Mouse (Mus musculus) kidney, embryonic 14.5 days (tissue): ENCODE measurements around the gene Tspan18. TPM values are rescaled to one million over a fixed set of nuclear protein-coding genes. Genes with fewer than 3 reads are reported as not detected.
A peak's percentile ranks its signal among the peaks of the same experiment; 100 is the strongest.

Experiments
- ATAC-seq: fragments of 200-750 bp; cut with Nextera tagmentation; 2 replicates; pipeline ENCODE4 v1.8.0; 2017; ENCODE audit warnings: moderate number of reproducible peaks, mild to moderate bottlenecking, moderate TSS enrichment, moderate library complexity; ENCODE audit not compliant: low FRiP score, low TSS enrichment
- H3K27ac ChIP-seq: fragments of 300-500 bp; sonication (generic); 2 replicates; pipeline ENCODE4 v1.5.1; 2014; ENCODE audit warnings: low read depth, mild to moderate bottlenecking, low read length, moderate library complexity, mixed read lengths
- H3K27me3 ChIP-seq: fragments of 300-500 bp; sonication (generic); 2 replicates; pipeline ENCODE4 v1.6.1; 2014; ENCODE audit warnings: mild to moderate bottlenecking, low read length; ENCODE audit not compliant: control insufficient read depth, insufficient read depth
- H3K36me3 ChIP-seq: fragments of 300-500 bp; sonication (generic); 2 replicates; pipeline ENCODE4 v1.6.1; 2014; ENCODE audit warnings: low read length, mixed read lengths; ENCODE audit not compliant: control insufficient read depth, insufficient read depth
- H3K4me1 ChIP-seq: fragments of 300-500 bp; sonication (generic); 2 replicates; pipeline ENCODE4 v1.6.1; 2014; ENCODE audit warnings: low read length, mixed read lengths; ENCODE audit not compliant: control insufficient read depth, insufficient read depth
- H3K4me2 ChIP-seq: fragments of 300-500 bp; sonication (generic); replicated peaks from 2 replicates; pipeline ENCODE4 v1.6.1; 2014; ENCODE audit warnings: low read depth, mild to moderate bottlenecking, low read length
- H3K4me3 ChIP-seq: fragments of 300-500 bp; sonication (generic); 2 replicates; pipeline ENCODE4 v1.5.1; 2014; ENCODE audit warnings: mild to moderate bottlenecking, low read length
- H3K9ac ChIP-seq: fragments of 300-500 bp; sonication (generic); 2 replicates; pipeline ENCODE4 v1.6.1; 2014; ENCODE audit warnings: low read depth, mild to moderate bottlenecking, low read length, moderate library complexity
- H3K9me3 ChIP-seq: fragments of 300-500 bp; sonication (generic); 2 replicates; pipeline ENCODE4 v1.6.1; 2016; ENCODE audit warnings: low read length; ENCODE audit not compliant: control insufficient read depth
- WGBS: fragments of 180-500 bp; shearing (Covaris S2); extraction: QIAGEN DNeasy Blood & Tissue Kit; methylation state at CpG from one replicate; pipeline ENCODE4 v1.1.7; 2014; 5-methylcytosine and 5-hydroxymethylcytosine counted together
- polyA plus RNA-seq: library from polyadenylated mRNA; unstranded; fragments of >200 nt; fragmentation: Nextera tagmentation; extraction: Ambion mirVana; gene quantifications from 2 replicates; pipeline ENCODE4 v1.2.1, GENCODE M21; 2014

Tspan18 gene
- polyA plus RNA-seq, 1 experiment from 2014 or later = 49.2 TPM

- Histone ChIP-seq H3K27ac (no peak overlapping the region), H3K4me1 (0 out of 2 replicates have a peak, but pooled peaks cover 7% of the 10 kb centered on the region), H3K36me3 (no peaks in the 10 kb centered on the region), H3K27me3 (no peaks in the 10 kb centered on the region), H3K4me3 (no peak overlapping the region), H3K9me3 (no peaks in the 10 kb centered on the region), H3K4me2 (no peak overlapping the region), H3K9ac (no peak overlapping the region)
- no peak for ATAC-seq
- WGBS = 64% methylated on average over 9 of the region's 9 CpGs
Observed at GRCm38 (mm10) chr2:93365411-93365810, 31.1 kb upstream of the Tspan18 start.

GRCm38 (mm10) chr2:93364951-93365350 is 30.6 kb upstream of the Tspan18 start:
- Histone ChIP-seq H3K27me3 (no peaks in the 10 kb centered on the region), H3K4me3 (no peak overlapping the region), H3K36me3 (no peaks in the 10 kb centered on the region), H3K27ac (no peak overlapping the region), H3K9ac (no peak overlapping the region), H3K4me2 (no peak overlapping the region), H3K9me3 (no peaks in the 10 kb centered on the region), H3K4me1 (0 out of 2 replicates have a peak, but pooled peaks cover 7% of the 10 kb centered on the region)
- ATAC-seq = no peak
- 82% methylated on average over 2 of the region's 2 CpGs for WGBS

- no peak overlapping the region for H3K27ac ChIP-seq
- no peaks in the 10 kb centered on the region for H3K36me3 ChIP-seq
- no peaks in the 10 kb centered on the region for H3K27me3 ChIP-seq
- 0 out of 2 replicates have a peak, but pooled peaks cover under 1% of the 10 kb centered on the region for H3K4me1 ChIP-seq
- H3K9ac ChIP-seq = no peak overlapping the region
- ATAC-seq = peak; percentile 73
- 4% methylated on average over 5 of the region's 5 CpGs for WGBS
- H3K4me2 ChIP-seq = no peak overlapping the region
- H3K4me3 ChIP-seq = no peak overlapping the region
- H3K9me3 ChIP-seq = no peaks in the 10 kb centered on the region
Observed at GRCm38 (mm10) chr2:93361454-93361853, 27.1 kb upstream of the Tspan18 start.

GRCm38 (mm10) chr2:93360310-93360709 is 26.0 kb upstream of the Tspan18 start:
- Histone ChIP-seq H3K4me3 (no peak overlapping the region), H3K36me3 (no peaks in the 10 kb centered on the region), H3K9ac (no peak overlapping the region), H3K4me2 (no peak overlapping the region), H3K27ac (no peak overlapping the region), H3K27me3 (no peaks in the 10 kb centered on the region), H3K9me3 (no peaks in the 10 kb centered on the region), H3K4me1 (no peaks in the 10 kb centered on the region)
- no peak for ATAC-seq
- WGBS = 76% methylated on average over 6 of the region's 6 CpGs

- no peaks in the 10 kb centered on the region for H3K9me3 ChIP-seq
- H3K4me3 ChIP-seq = no peak overlapping the region
- 43% methylated on average over 2 of the region's 2 CpGs for WGBS
- H3K27me3 ChIP-seq = no peaks in the 10 kb centered on the region
- no peak for ATAC-seq
- no peaks in the 10 kb centered on the region for H3K4me1 ChIP-seq
- H3K9ac ChIP-seq = no peak overlapping the region
- H3K4me2 ChIP-seq = no peak overlapping the region
- H3K36me3 ChIP-seq = no peaks in the 10 kb centered on the region
- H3K27ac ChIP-seq = no peak overlapping the region
Observed at GRCm38 (mm10) chr2:93357391-93357790, 23.1 kb upstream of the Tspan18 start.

- 77% methylated on average over 7 of the region's 7 CpGs for WGBS
- Histone ChIP-seq H3K4me3 (no peak overlapping the region), H3K4me2 (no peak overlapping the region), H3K9ac (no peak overlapping the region), H3K27ac (no peak overlapping the region), H3K36me3 (no peaks in the 10 kb centered on the region), H3K4me1 (no peaks in the 10 kb centered on the region), H3K9me3 (no peaks in the 10 kb centered on the region), H3K27me3 (no peaks in the 10 kb centered on the region)
- no peak for ATAC-seq
Observed at GRCm38 (mm10) chr2:93355845-93356244, 21.5 kb upstream of the Tspan18 start.

- Histone ChIP-seq H3K4me3 (no peak overlapping the region), H3K9me3 (no peaks in the 10 kb centered on the region), H3K27ac (peak overlapping the region; percentile 27; the same call in 1 of the 2 replicates), H3K4me2 (no peak overlapping the region), H3K9ac (no peak overlapping the region), H3K27me3 (no peaks in the 10 kb centered on the region), H3K4me1 (no peaks in the 10 kb centered on the region), H3K36me3 (no peaks in the 10 kb centered on the region)
- 90% methylated on average over 1 of the region's 1 CpGs for WGBS
- ATAC-seq = no peak
Observed at GRCm38 (mm10) chr2:93354621-93355020, 20.3 kb upstream of the Tspan18 start.

- no peaks in the 10 kb centered on the region for H3K9me3 ChIP-seq
- H3K9ac ChIP-seq = no peak overlapping the region
- 61% methylated on average over 4 of the region's 4 CpGs for WGBS
- no peaks in the 10 kb centered on the region for H3K27me3 ChIP-seq
- H3K4me2 ChIP-seq = no peak overlapping the region
- no peaks in the 10 kb centered on the region for H3K36me3 ChIP-seq
- ATAC-seq = no peak
- H3K27ac ChIP-seq = no peak overlapping the region
- no peak overlapping the region for H3K4me3 ChIP-seq
- H3K4me1 ChIP-seq = no peaks in the 10 kb centered on the region
Observed at GRCm38 (mm10) chr2:93353725-93354124, 19.4 kb upstream of the Tspan18 start.

- Histone ChIP-seq H3K4me2 (no peak overlapping the region), H3K27ac (no peak overlapping the region), H3K4me3 (no peak overlapping the region), H3K36me3 (no peaks in the 10 kb centered on the region), H3K9ac (no peak overlapping the region), H3K27me3 (no peaks in the 10 kb centered on the region), H3K9me3 (no peaks in the 10 kb centered on the region), H3K4me1 (no peaks in the 10 kb centered on the region)
- ATAC-seq = no peak
- 74% methylated on average over 8 of the region's 8 CpGs for WGBS
Observed at GRCm38 (mm10) chr2:93352915-93353685, 18.8 kb upstream of the Tspan18 start.
